ENCODE assay signal across 23 mouse cellular contexts in genomic region chr9:15166896-15167295, GRCm38 (mm10). TPM values are rescaled to one million over a fixed set of nuclear protein-coding genes. Genes with fewer than 3 reads are reported as not detected.
DNase-seq lines count a peak whose midpoint lies in the region; ATAC-seq lines count a peak whose summit lies in the region.
"Had no signal": no experiment of that assay in that cellular context is flagged by ENCODE, and none has a peak within 500 bp of the region (broad histone marks: within the 10 kb centered on the region; RNA-seq: fewer than 3 reads in every experiment).

No protein-coding gene starts in this region.

- H3K36me3 ChIP-seq in embryonic facial prominence, embryonic 15.5 days, result no peaks in the 10 kb centered on the region
- H3K36me3 ChIP-seq in embryonic facial prominence, embryonic 10.5 days (replicated peaks), result no peaks in the 10 kb centered on the region
- H3K36me3 ChIP-seq in heart, embryonic 11.5 days (ENCODE audit: control insufficient read depth, insufficient read depth, low read length), result no peaks in the 10 kb centered on the region
- no peaks in the 10 kb centered on the region for H3K36me3 ChIP-seq in heart, embryonic 10.5 days
- H3K36me3 ChIP-seq: G1E had no signal

- DNase-seq in embryonic facial prominence, embryonic 10.5 days (ENCODE audit: low spot score), result no peak
- DNase-seq in heart, adult 11 months, result peak; percentile 72
- DNase-seq in heart, embryonic 10.5 days (ENCODE audit: low spot score), result peak; percentile 35
- no peak for DNase-seq in heart, adult 18-20 months
- DNase-seq: adrenal gland, adult 2 months; adrenal gland, adult 8-10 months; adrenal gland, postnatal 10 days; adrenal gland, postnatal 14 days; adrenal gland, postnatal 25 days; adrenal gland, postnatal 36 days; B cell, adult 2 months; cerebellum, adult 11 months; cerebellum, adult 11-12 months; cerebellum, adult 18-20 months had no signal

- H3K4me3 ChIP-seq in embryonic facial prominence, embryonic 15.5 days (replicated peaks), result no peak overlapping the region
- no peak overlapping the region for H3K4me3 ChIP-seq in embryonic facial prominence, embryonic 10.5 days
- no peak overlapping the region for H3K4me3 ChIP-seq in heart, embryonic 11.5 days (ENCODE audit: low read depth, low read length)
- no peak overlapping the region for H3K4me3 ChIP-seq in heart, embryonic 10.5 days

- no peaks in the 10 kb centered on the region for H3K9me3 ChIP-seq in embryonic facial prominence, embryonic 15.5 days (replicated peaks)
- peaks cover 10% of the 10 kb centered on the region for H3K9me3 ChIP-seq in embryonic facial prominence, embryonic 10.5 days
- peaks cover 8% of the 10 kb centered on the region for H3K9me3 ChIP-seq in heart, embryonic 11.5 days (replicated peaks; ENCODE audit: control insufficient read depth, low read length)
- H3K9me3 ChIP-seq in heart, embryonic 10.5 days, result peaks cover 9% of the 10 kb centered on the region

- peaks cover 10% of the 10 kb centered on the region; the same call in 1 of the 2 replicates for H3K4me1 ChIP-seq in embryonic facial prominence, embryonic 15.5 days
- peaks cover 4% of the 10 kb centered on the region; the same call in 1 of the 2 replicates for H3K4me1 ChIP-seq in embryonic facial prominence, embryonic 10.5 days
- no peaks in the 10 kb centered on the region for H3K4me1 ChIP-seq in heart, embryonic 11.5 days (ENCODE audit: control insufficient read depth, insufficient read depth, low read length)
- peaks cover 6% of the 10 kb centered on the region; the same call in 1 of the 2 replicates for H3K4me1 ChIP-seq in heart, embryonic 10.5 days

- 89% methylated on average over 2 of the region's 2 CpGs for WGBS in embryonic facial prominence, embryonic 15.5 days
- WGBS in embryonic facial prominence, embryonic 10.5 days, result 89% methylated on average over 2 of the region's 2 CpGs
- 83% methylated on average over 2 of the region's 2 CpGs for WGBS in heart, embryonic 11.5 days (ENCODE audit: insufficient replicate concordance)
- WGBS in heart, embryonic 10.5 days, result 81% methylated on average over 2 of the region's 2 CpGs

- H3K27ac ChIP-seq in embryonic facial prominence, embryonic 15.5 days (replicated peaks), result no peak overlapping the region
- no peak overlapping the region for H3K27ac ChIP-seq in embryonic facial prominence, embryonic 10.5 days (replicated peaks)
- no peak overlapping the region for H3K27ac ChIP-seq in heart, embryonic 11.5 days (ENCODE audit: low read depth, low read length)
- no peak overlapping the region for H3K27ac ChIP-seq in heart, embryonic 10.5 days

- no peaks in the 10 kb centered on the region for H3K27me3 ChIP-seq in embryonic facial prominence, embryonic 15.5 days
- H3K27me3 ChIP-seq in embryonic facial prominence, embryonic 10.5 days (replicated peaks; ENCODE audit: low read depth, poor library complexity, severe bottlenecking), result no peaks in the 10 kb centered on the region
- no peaks in the 10 kb centered on the region for H3K27me3 ChIP-seq in heart, embryonic 11.5 days (ENCODE audit: control insufficient read depth, insufficient read depth, low read length)
- no peaks in the 10 kb centered on the region for H3K27me3 ChIP-seq in heart, embryonic 10.5 days (ENCODE audit: insufficient read depth, poor library complexity, severe bottlenecking)

- H3K4me2 ChIP-seq in embryonic facial prominence, embryonic 15.5 days (replicated peaks), result no peak overlapping the region
- H3K4me2 ChIP-seq in heart, embryonic 11.5 days, result no peak overlapping the region

- no peak overlapping the region for H3K9ac ChIP-seq in embryonic facial prominence, embryonic 15.5 days
- no peak overlapping the region for H3K9ac ChIP-seq in heart, embryonic 11.5 days (ENCODE audit: low read depth, low read length)

- ATAC-seq in embryonic facial prominence, embryonic 15.5 days (ENCODE audit: insufficient number of reproducible peaks, low FRiP score, low TSS enrichment, low read depth), result peak; percentile 11; the same call in 1 of the 2 replicates
- no peak for ATAC-seq in heart, embryonic 11.5 days (replicated peaks; ENCODE audit: insufficient number of reproducible peaks, low FRiP score, low TSS enrichment)
- ATAC-seq: activated CD4-positive, CD25-positive, alpha-beta regulatory T cell, adult 4 months; CD4-positive, CD25-positive, alpha-beta regulatory T cell, adult 4 months; Patski had no signal

RNA-seq across cellular contexts. Expression of gene Hephl1, which starts 55.0 kb away (rescaled TPM):
- 0.23 and 0.62 TPM in 2 replicates for polyA plus RNA-seq in embryonic facial prominence, embryonic 15.5 days (2015; fragmentation: Nextera tagmentation; extraction: Ambion mirVana)
- not detected in 2 replicates for polyA plus RNA-seq in embryonic facial prominence, embryonic 10.5 days (2016; fragmentation: Nextera tagmentation; extraction: Ambion mirVana)
- polyA plus RNA-seq in heart, embryonic 11.5 days (2014; fragmentation: Nextera tagmentation; extraction: Ambion mirVana), result not detected in 2 replicates
- not detected in 2 replicates for polyA plus RNA-seq in heart, embryonic 10.5 days (2016; fragmentation: Nextera tagmentation; extraction: Ambion mirVana)
- total RNA-seq in heart, adult 18-20 months (2021), result under 1 TPM; 0.20 to 0.28 TPM
- total RNA-seq: CH12.LX, MEL had no signal
- polyA plus RNA-seq: activated CD4-positive, CD25-positive, alpha-beta regulatory T cell, adult 4 months; brain, embryonic 14.5 days; CD4-positive, CD25-positive, alpha-beta regulatory T cell, adult 4 months; G1E; Patski had no signal

Comparison
In these comparisons a context has a peak if more than half of its experiments do, and no peak if none do; other contexts are left out.
1. DNase-seq: peak in heart, adult 11 months (single experiment) and heart, embryonic 10.5 days (single experiment); none in embryonic facial prominence, embryonic 10.5 days (single experiment) and heart, adult 18-20 months (0 of 2).